Mouse (Mus musculus) heart, embryonic 16.5 days (tissue): ENCODE measurements around the gene Hp. TPM values are rescaled to one million over a fixed set of nuclear protein-coding genes. Genes with fewer than 3 reads are reported as not detected.

Experiments used
- ATAC-seq: fragments of 200-750 bp; cut with Nextera tagmentation; replicated peaks from 2 replicates; pipeline ENCODE4 v1.8.0; 2017; ENCODE audit warnings: moderate number of reproducible peaks; ENCODE audit not compliant: insufficient read depth, low FRiP score; ENCODE audit errors: extremely low read depth
- H3K27ac ChIP-seq: fragments of 300-500 bp; sonication (generic); 2 replicates; pipeline ENCODE4 v1.5.1; 2014; ENCODE audit warnings: mild to moderate bottlenecking, low read length, control low read depth, moderate library complexity
- H3K27me3 ChIP-seq: fragments of 300-500 bp; sonication (generic); 2 replicates; pipeline ENCODE4 v1.6.1; 2014; ENCODE audit warnings: low read length, mixed read lengths; ENCODE audit not compliant: control insufficient read depth, insufficient read depth
- H3K36me3 ChIP-seq: fragments of 300-500 bp; sonication (generic); 2 replicates; pipeline ENCODE4 v1.6.1; 2014; ENCODE audit not compliant: control insufficient read depth, insufficient read depth
- H3K4me1 ChIP-seq: fragments of 300-500 bp; sonication (generic); 2 replicates; pipeline ENCODE4 v1.6.1; 2014; ENCODE audit warnings: low read length, mixed read lengths; ENCODE audit not compliant: control insufficient read depth, insufficient read depth
- H3K4me2 ChIP-seq: fragments of 300-500 bp; sonication (generic); 2 replicates; pipeline ENCODE4 v1.6.1; 2014; ENCODE audit warnings: low read depth, mild to moderate bottlenecking, control low read depth, low read length
- H3K4me3 ChIP-seq: fragments of 300-500 bp; sonication (generic); 2 replicates; pipeline ENCODE4 v1.5.1; 2014; ENCODE audit warnings: mild to moderate bottlenecking, control low read depth, low read length
- H3K9ac ChIP-seq: fragments of 300-500 bp; sonication (generic); 2 replicates; pipeline ENCODE4 v1.6.1; 2014; ENCODE audit warnings: low read length, control low read depth
- H3K9me3 ChIP-seq: fragments of 300-500 bp; sonication (generic); replicated peaks from 2 replicates; pipeline ENCODE4 v1.6.1; 2016; ENCODE audit warnings: low read length; ENCODE audit not compliant: control insufficient read depth
- WGBS: fragments of 180-500 bp; shearing (Covaris S2); extraction: QIAGEN DNeasy Blood & Tissue Kit; methylation state at CpG from one replicate; pipeline ENCODE4 v1.1.7; 2014; 5-methylcytosine and 5-hydroxymethylcytosine counted together
- polyA plus RNA-seq: library from polyadenylated mRNA; unstranded; fragments of >200 nt; fragmentation: Nextera tagmentation; extraction: Ambion mirVana; gene quantifications from 2 replicates; pipeline ENCODE4 v1.2.1, GENCODE M21; 2015

Gene Hp
- 4.8 and 8.1 TPM in 2 replicates for polyA plus RNA-seq

GRCm38 (mm10) chr8:109578900-109579301, at the start of gene Hp:
Gene Hp, minus strand, starts transcription at chr8:109579172.
- no peak for ATAC-seq
- 57% methylated on average over 8 of the region's 8 CpGs for WGBS
- H3K9ac ChIP-seq: no peak within 1 kb of the TSS
- no peaks in the 10 kb centered on the region for H3K4me1 ChIP-seq
- H3K27me3 ChIP-seq: no peaks in the 10 kb centered on the region
- no peak within 1 kb of the TSS for H3K4me2 ChIP-seq
- no peaks in the 10 kb centered on the region for H3K36me3 ChIP-seq
- no peak within 1 kb of the TSS for H3K27ac ChIP-seq
- H3K9me3 ChIP-seq: no peaks in the 10 kb centered on the region; the same call in 1 of the 2 replicates
- H3K4me3 ChIP-seq: no peak within 1 kb of the TSS

- H3K4me2 ChIP-seq: no peak overlapping the region
- no peaks in the 10 kb centered on the region for H3K36me3 ChIP-seq
- ATAC-seq: no peak
- H3K9me3 ChIP-seq: no peaks in the 10 kb centered on the region; the same call in 1 of the 2 replicates
- H3K27me3 ChIP-seq: no peaks in the 10 kb centered on the region
- no peak overlapping the region for H3K9ac ChIP-seq
- no peaks in the 10 kb centered on the region for H3K4me1 ChIP-seq
- WGBS: 59% methylated on average over 6 of the region's 6 CpGs
- H3K4me3 ChIP-seq: no peak overlapping the region
- no peak overlapping the region for H3K27ac ChIP-seq
These were observed 49.7 kb upstream of the Hp start for GRCm38 (mm10) chr8:109628638-109629037.

GRCm38 (mm10) chr8:109615569-109615968, 36.6 kb upstream of the Hp start:
- Histone ChIP-seq H3K4me3 (no peak overlapping the region), H3K4me2 (no peak overlapping the region), H3K4me1 (no peaks in the 10 kb centered on the region), H3K27ac (no peak overlapping the region), H3K36me3 (no peaks in the 10 kb centered on the region), H3K27me3 (no peaks in the 10 kb centered on the region), H3K9ac (no peak overlapping the region), H3K9me3 (0 out of 2 replicates have a peak, but pooled peaks cover 4% of the 10 kb centered on the region)
- WGBS: 68% methylated on average over 3 of the region's 3 CpGs
- ATAC-seq: no peak

- Histone ChIP-seq H3K9ac (no peak within 1 kb of the TSS), H3K4me1 (no peaks in the 10 kb centered on the region), H3K4me3 (peak within 1 kb of the TSS; percentile 28), H3K9me3 (0 out of 2 replicates have a peak, but pooled peaks cover 3% of the 10 kb centered on the region), H3K36me3 (no peaks in the 10 kb centered on the region), H3K27me3 (no peaks in the 10 kb centered on the region), H3K27ac (no peak within 1 kb of the TSS), H3K4me2 (peak within 1 kb of the TSS; percentile 52)
- 41% methylated on average over 27 of the region's 27 CpGs for WGBS
- ATAC-seq: no peak
These were observed 35.6 kb upstream of the Hp start, which contains the start of gene Pkd1l3 for GRCm38 (mm10) chr8:109614243-109615210. Gene Pkd1l3, plus strand, starts transcription at chr8:109614517.

- Histone ChIP-seq H3K9me3 (no peaks in the 10 kb centered on the region), H3K27ac (peak overlapping the region; percentile 98), H3K27me3 (no peaks in the 10 kb centered on the region), H3K4me3 (peak overlapping the region; percentile 86), H3K4me1 (peaks cover 11% of the 10 kb centered on the region), H3K36me3 (0 out of 2 replicates have a peak, but pooled peaks cover 4% of the 10 kb centered on the region), H3K4me2 (peak overlapping the region; percentile 97), H3K9ac (peak overlapping the region; percentile 84)
- ATAC-seq: no peak
- WGBS: 10% methylated on average over 5 of the region's 5 CpGs
These were observed 30.2 kb upstream of the Hp start for GRCm38 (mm10) chr8:109609153-109609502.

- WGBS: under 1% methylated on average over 42 of the region's 42 CpGs
These were observed 29.5 kb upstream of the Hp start, which contains the start of gene Dhodh for GRCm38 (mm10) chr8:109608271-109609152. Gene Dhodh, minus strand, starts transcription at chr8:109608673.

GRCm38 (mm10) chr8:109607650-109608049, 28.7 kb upstream of the Hp start:
- WGBS: 4% methylated on average over 12 of the region's 12 CpGs
- H3K27me3 ChIP-seq: no peaks in the 10 kb centered on the region
- peaks cover 11% of the 10 kb centered on the region for H3K4me1 ChIP-seq
- ATAC-seq: no peak
- peak overlapping the region; percentile 84 for H3K9ac ChIP-seq
- peak overlapping the region; percentile 97 for H3K4me2 ChIP-seq
- H3K4me3 ChIP-seq: peak overlapping the region; percentile 86
- H3K27ac ChIP-seq: peak overlapping the region; percentile 98
- H3K36me3 ChIP-seq: peaks cover 12% of the 10 kb centered on the region
- H3K9me3 ChIP-seq: no peaks in the 10 kb centered on the region

More at GRCm38 (mm10) chr8:109608271-109609152, 29.5 kb upstream of the Hp start, which contains the start of gene Dhodh:
- peaks cover 11% of the 10 kb centered on the region for H3K4me1 ChIP-seq
- H3K4me3 ChIP-seq: peak within 1 kb of the TSS; percentile 86
- peak within 1 kb of the TSS; percentile 84 for H3K9ac ChIP-seq
- no peaks in the 10 kb centered on the region for H3K9me3 ChIP-seq
- peaks cover 9% of the 10 kb centered on the region for H3K36me3 ChIP-seq
- H3K27ac ChIP-seq: peak within 1 kb of the TSS; percentile 98
- peak; percentile 100 for ATAC-seq
- peak within 1 kb of the TSS; percentile 97 for H3K4me2 ChIP-seq
- no peaks in the 10 kb centered on the region for H3K27me3 ChIP-seq

GRCm38 (mm10) chr8:109606725-109607124, 27.8 kb upstream of the Hp start:
- WGBS: 75% methylated on average over 2 of the region's 2 CpGs
- H3K36me3 ChIP-seq: peaks cover 15% of the 10 kb centered on the region
- no peak overlapping the region for H3K4me2 ChIP-seq
- H3K4me3 ChIP-seq: no peak overlapping the region
- no peak overlapping the region for H3K27ac ChIP-seq
- no peaks in the 10 kb centered on the region for H3K9me3 ChIP-seq
- no peak for ATAC-seq
- peaks cover 11% of the 10 kb centered on the region for H3K4me1 ChIP-seq
- H3K27me3 ChIP-seq: no peaks in the 10 kb centered on the region
- H3K9ac ChIP-seq: no peak overlapping the region
